Mouse (Mus musculus): ENCODE measurements around the gene Nav3. TPM values are rescaled to one million over a fixed set of nuclear protein-coding genes. Genes with fewer than 3 reads are reported as not detected.

Gene Nav3
- polyA plus RNA-seq, 1 experiment from 2014 or later = 10.7 TPM

DNA sequence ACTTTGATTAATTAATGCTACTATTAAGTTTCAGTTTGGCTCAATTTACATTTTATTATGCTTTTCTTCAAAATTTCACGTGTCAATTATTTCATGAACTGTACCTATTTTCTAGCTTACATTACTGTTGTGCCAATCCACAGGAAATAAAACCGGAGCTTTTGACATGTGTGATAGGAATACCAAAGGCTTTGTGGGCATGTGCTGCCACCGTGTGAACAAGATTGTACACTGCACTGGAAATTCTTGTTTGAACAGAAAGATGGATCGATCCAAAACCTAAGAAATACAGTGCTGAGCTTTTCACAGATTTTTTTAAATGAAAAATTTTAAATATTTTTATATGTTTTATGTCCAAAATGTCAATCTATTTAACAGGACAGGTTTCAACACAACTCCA is 591.3 kb downstream of the Nav3 start:
- peak; percentile 67 for DNase-seq (ENCODE audit: low spot score)
- no peak overlapping the region for H3K4me2 ChIP-seq (ENCODE audit: low read depth, low read length)
- no peaks in the 10 kb centered on the region for H3K36me3 ChIP-seq (ENCODE audit: control insufficient read depth, insufficient read depth, low read length)
- H3K27me3 ChIP-seq (replicated peaks; ENCODE audit: control insufficient read depth, insufficient read depth, low read length) = no peaks in the 10 kb centered on the region
- no peaks in the 10 kb centered on the region for H3K4me1 ChIP-seq (ENCODE audit: control insufficient read depth, insufficient read depth, low read length)
- H3K9me3 ChIP-seq (ENCODE audit: control insufficient read depth, low read length) = no peaks in the 10 kb centered on the region
- ATAC-seq (ENCODE audit: low read depth) = no peak
- no peak overlapping the region for H3K4me3 ChIP-seq (ENCODE audit: low read depth, low read length)
- 14% methylated on average over 4 of the region's 4 CpGs for WGBS
- H3K9ac ChIP-seq (ENCODE audit: low read depth, low read length) = no peak overlapping the region
- H3K27ac ChIP-seq (replicated peaks; ENCODE audit: low read depth, low read length) = no peak overlapping the region

GRCm38 (mm10) chr10:109861275-109861674 is 594.7 kb downstream of the Nav3 start:
- H3K9ac ChIP-seq (ENCODE audit: low read depth, low read length) = no peak overlapping the region
- no peaks in the 10 kb centered on the region for H3K27me3 ChIP-seq (replicated peaks; ENCODE audit: control insufficient read depth, insufficient read depth, low read length)
- H3K4me3 ChIP-seq (ENCODE audit: low read depth, low read length) = no peak overlapping the region
- H3K27ac ChIP-seq (replicated peaks; ENCODE audit: low read depth, low read length) = no peak overlapping the region
- 64% methylated on average over 2 of the region's 2 CpGs for WGBS
- H3K36me3 ChIP-seq (ENCODE audit: control insufficient read depth, insufficient read depth, low read length) = no peaks in the 10 kb centered on the region
- no peaks in the 10 kb centered on the region for H3K9me3 ChIP-seq (ENCODE audit: control insufficient read depth, low read length)
- DNase-seq (ENCODE audit: low spot score) = peak; percentile 48
- no peaks in the 10 kb centered on the region for H3K4me1 ChIP-seq (ENCODE audit: control insufficient read depth, insufficient read depth, low read length)
- no peak overlapping the region for H3K4me2 ChIP-seq (ENCODE audit: low read depth, low read length)
- no peak for ATAC-seq (ENCODE audit: low read depth)

- Histone ChIP-seq H3K4me2 (ENCODE audit: low read depth, low read length) (no peak overlapping the region), H3K9ac (ENCODE audit: low read depth, low read length) (no peak overlapping the region), H3K4me1 (ENCODE audit: control insufficient read depth, insufficient read depth, low read length) (no peaks in the 10 kb centered on the region), H3K4me3 (ENCODE audit: low read depth, low read length) (no peak overlapping the region), H3K27me3 (replicated peaks; ENCODE audit: control insufficient read depth, insufficient read depth, low read length) (no peaks in the 10 kb centered on the region), H3K9me3 (ENCODE audit: control insufficient read depth, low read length) (no peaks in the 10 kb centered on the region), H3K27ac (replicated peaks; ENCODE audit: low read depth, low read length) (no peak overlapping the region), H3K36me3 (ENCODE audit: control insufficient read depth, insufficient read depth, low read length) (no peaks in the 10 kb centered on the region)
- no peak for ATAC-seq (ENCODE audit: low read depth)
- 82% methylated on average over 2 of the region's 2 CpGs for WGBS
- DNase-seq (ENCODE audit: low spot score) = no peak
Observed at GRCm38 (mm10) chr10:109858568-109858967, 597.4 kb downstream of the Nav3 start.

DNA sequence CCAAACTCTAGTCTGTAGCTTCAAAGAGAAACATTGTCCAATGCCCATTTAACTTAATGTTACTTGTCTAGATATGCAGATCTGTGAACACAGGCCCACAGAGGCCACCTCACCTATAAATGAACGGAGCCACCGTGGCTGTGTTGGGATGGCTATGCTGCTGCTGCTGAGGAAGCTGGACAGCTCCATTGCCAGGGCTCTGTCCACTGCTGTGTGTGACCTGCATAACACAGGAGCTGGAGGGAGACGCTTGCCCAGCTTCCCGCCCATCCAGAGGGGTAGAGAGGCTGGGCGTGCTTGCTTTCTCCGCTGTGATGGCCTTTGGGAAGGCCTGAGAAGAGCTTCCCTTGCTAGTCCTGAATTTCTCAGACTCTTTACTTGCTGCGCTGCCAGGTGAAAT is 603.6 kb downstream of the Nav3 start:
- H3K27me3 ChIP-seq (replicated peaks; ENCODE audit: control insufficient read depth, insufficient read depth, low read length) = no peaks in the 10 kb centered on the region
- ATAC-seq (ENCODE audit: low read depth) = no peak

DNA sequence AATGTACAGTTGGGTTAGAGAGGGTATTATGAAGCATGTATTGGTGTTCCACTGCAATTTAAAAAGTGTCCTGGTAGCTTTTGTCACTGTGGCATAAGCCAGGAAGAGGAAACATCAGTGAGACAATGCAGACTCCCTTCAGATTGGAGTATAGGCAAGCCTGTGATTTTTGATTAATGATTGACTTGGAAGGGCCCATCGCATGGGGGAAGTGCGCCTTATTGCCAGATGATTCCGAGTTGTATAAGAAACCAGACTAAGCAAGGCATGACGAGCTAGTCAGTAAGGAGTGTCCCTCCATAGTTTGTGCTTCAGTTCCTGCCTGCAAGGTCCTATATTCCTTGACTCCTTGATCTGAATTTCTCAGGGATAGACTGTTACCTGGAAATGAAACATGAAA is 608.4 kb downstream of the Nav3 start:
- no peak for ATAC-seq (ENCODE audit: low read depth)
- no peaks in the 10 kb centered on the region for H3K9me3 ChIP-seq (ENCODE audit: control insufficient read depth, low read length)
- H3K27me3 ChIP-seq (replicated peaks; ENCODE audit: control insufficient read depth, insufficient read depth, low read length) = no peaks in the 10 kb centered on the region
- no peak overlapping the region for H3K27ac ChIP-seq (replicated peaks; ENCODE audit: low read depth, low read length)
- 87% methylated on average over 4 of the region's 4 CpGs for WGBS
- no peak for DNase-seq (ENCODE audit: low spot score)
- no peaks in the 10 kb centered on the region for H3K36me3 ChIP-seq (ENCODE audit: control insufficient read depth, insufficient read depth, low read length)
- no peak overlapping the region for H3K4me3 ChIP-seq (ENCODE audit: low read depth, low read length)
- no peaks in the 10 kb centered on the region for H3K4me1 ChIP-seq (ENCODE audit: control insufficient read depth, insufficient read depth, low read length)
- H3K4me2 ChIP-seq (ENCODE audit: low read depth, low read length) = no peak overlapping the region
- no peak overlapping the region for H3K9ac ChIP-seq (ENCODE audit: low read depth, low read length)

More for the DNA sequence above, 603.6 kb downstream of the Nav3 start:
- H3K9ac ChIP-seq (ENCODE audit: low read depth, low read length) = no peak overlapping the region
- no peak overlapping the region for H3K27ac ChIP-seq (replicated peaks; ENCODE audit: low read depth, low read length)
- no peaks in the 10 kb centered on the region for H3K9me3 ChIP-seq (ENCODE audit: control insufficient read depth, low read length)
- H3K4me2 ChIP-seq (ENCODE audit: low read depth, low read length) = no peak overlapping the region
- 34% methylated on average over 7 of the region's 7 CpGs for WGBS
- no peaks in the 10 kb centered on the region for H3K36me3 ChIP-seq (ENCODE audit: control insufficient read depth, insufficient read depth, low read length)
- DNase-seq (ENCODE audit: low spot score) = peak; percentile 26
- H3K4me1 ChIP-seq (ENCODE audit: control insufficient read depth, insufficient read depth, low read length) = no peaks in the 10 kb centered on the region
- H3K4me3 ChIP-seq (ENCODE audit: low read depth, low read length) = no peak overlapping the region

DNA sequence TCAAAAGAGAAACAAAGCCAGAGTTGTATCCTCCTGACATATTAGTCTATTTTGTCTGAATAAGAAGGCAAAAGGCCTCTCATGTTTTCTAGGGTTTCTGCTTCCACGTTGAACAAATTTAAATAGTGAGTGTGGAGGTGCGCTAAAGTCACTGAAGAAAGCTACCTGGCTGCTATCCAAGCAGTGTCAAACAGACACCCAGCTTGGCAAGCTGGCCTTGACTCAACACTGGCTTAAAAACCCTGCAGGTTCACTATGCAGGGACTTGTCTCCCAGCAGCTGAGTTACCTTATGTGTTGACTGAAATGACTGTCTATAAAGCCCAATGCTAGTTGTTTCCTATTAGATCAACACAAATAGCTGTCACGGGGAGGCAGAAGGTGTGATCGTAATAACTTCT is 612.3 kb downstream of the Nav3 start:
- 65% methylated on average over 4 of the region's 4 CpGs for WGBS
- Histone ChIP-seq H3K27me3 (replicated peaks; ENCODE audit: control insufficient read depth, insufficient read depth, low read length) (no peaks in the 10 kb centered on the region), H3K36me3 (ENCODE audit: control insufficient read depth, insufficient read depth, low read length) (no peaks in the 10 kb centered on the region), H3K9me3 (ENCODE audit: control insufficient read depth, low read length) (no peaks in the 10 kb centered on the region), H3K27ac (replicated peaks; ENCODE audit: low read depth, low read length) (no peak overlapping the region), H3K9ac (ENCODE audit: low read depth, low read length) (no peak overlapping the region), H3K4me3 (ENCODE audit: low read depth, low read length) (no peak overlapping the region), H3K4me1 (ENCODE audit: control insufficient read depth, insufficient read depth, low read length) (no peaks in the 10 kb centered on the region), H3K4me2 (ENCODE audit: low read depth, low read length) (no peak overlapping the region)
- DNase-seq (ENCODE audit: low spot score) (peak; percentile 65), ATAC-seq (ENCODE audit: low read depth) (peak; percentile 15; the same call in 1 of the 2 replicates)

DNA sequence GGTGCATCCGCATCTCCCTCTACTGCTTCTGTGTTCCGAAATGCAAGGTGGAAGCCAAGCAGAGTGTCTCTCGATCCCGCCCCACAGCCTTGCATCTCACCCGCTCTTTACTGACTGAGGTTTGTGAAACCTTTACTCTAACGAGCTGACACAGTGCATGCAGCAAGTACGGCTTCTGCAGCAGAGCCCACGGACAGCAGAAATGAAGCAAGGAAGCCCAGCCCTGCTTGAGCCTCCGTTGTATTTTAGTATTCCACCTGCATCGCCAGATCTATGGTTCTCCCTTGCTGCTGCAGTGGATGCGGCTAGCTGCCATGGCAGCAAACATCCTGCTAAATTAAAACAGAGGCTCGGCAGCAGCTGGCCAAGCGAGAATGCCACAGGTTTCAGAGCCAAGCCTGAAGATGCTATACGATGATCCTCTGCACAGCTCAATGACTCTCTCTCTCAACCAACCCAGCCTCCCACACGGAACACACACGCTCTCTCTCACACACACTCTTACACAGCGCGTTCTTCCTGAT is 623.2 kb downstream of the Nav3 start:
- ATAC-seq (ENCODE audit: low read depth) (peak; percentile 57; the same call in 1 of the 2 replicates), DNase-seq (ENCODE audit: low spot score) (peak; percentile 30)
- no peak overlapping the region for H3K9ac ChIP-seq (ENCODE audit: low read depth, low read length)
- peak overlapping the region; percentile 47 for H3K4me2 ChIP-seq (ENCODE audit: low read depth, low read length)
- H3K27me3 ChIP-seq (replicated peaks; ENCODE audit: control insufficient read depth, insufficient read depth, low read length) = 0 out of 2 replicates have a peak, but pooled peaks cover 3% of the 10 kb centered on the region
- peak overlapping the region; percentile 21 for H3K4me3 ChIP-seq (ENCODE audit: low read depth, low read length)
- H3K9me3 ChIP-seq (ENCODE audit: control insufficient read depth, low read length) = no peaks in the 10 kb centered on the region
- no peaks in the 10 kb centered on the region for H3K36me3 ChIP-seq (ENCODE audit: control insufficient read depth, insufficient read depth, low read length)
- H3K4me1 ChIP-seq (ENCODE audit: control insufficient read depth, insufficient read depth, low read length) = peaks cover 5% of the 10 kb centered on the region; the same call in 1 of the 2 replicates
- no peak overlapping the region for H3K27ac ChIP-seq (replicated peaks; ENCODE audit: low read depth, low read length)
- WGBS = 26% methylated on average over 18 of the region's 18 CpGs

DNA sequence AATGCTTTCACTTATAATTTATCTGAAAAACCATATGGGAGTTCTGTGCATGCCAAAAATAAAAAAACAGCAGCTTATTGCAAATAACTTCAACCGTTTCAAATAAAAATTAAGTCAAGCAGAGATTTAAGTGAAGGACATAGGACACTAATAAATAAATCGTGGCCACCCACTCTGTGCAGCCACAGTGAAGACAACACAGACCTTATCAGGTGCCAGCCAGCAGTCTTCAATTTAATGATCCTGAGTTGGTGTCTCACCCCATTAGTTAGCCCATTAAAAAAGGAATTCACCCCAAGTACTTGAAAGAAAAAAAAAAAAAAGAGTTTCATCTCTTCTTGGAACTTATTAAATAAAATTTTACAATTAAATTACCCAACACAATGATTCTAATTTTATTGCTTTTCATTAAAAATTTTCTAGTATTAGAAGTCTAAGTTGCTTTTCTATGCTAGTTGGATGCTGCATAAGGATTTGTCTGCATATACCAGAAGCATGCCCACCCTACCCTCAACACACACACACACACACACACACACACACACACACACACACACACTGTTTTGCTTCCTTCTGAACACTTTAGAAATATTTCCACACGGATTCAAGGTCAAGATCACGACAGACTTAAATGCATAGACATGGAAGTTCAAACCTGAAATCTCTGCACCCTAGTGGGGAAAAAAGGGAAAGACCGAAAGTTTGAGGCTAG is 649.1 kb downstream of the Nav3 start:
- no peaks in the 10 kb centered on the region for H3K9me3 ChIP-seq (ENCODE audit: control insufficient read depth, low read length)
- no peak overlapping the region for H3K4me3 ChIP-seq (ENCODE audit: low read depth, low read length)
- no peaks in the 10 kb centered on the region for H3K27me3 ChIP-seq (replicated peaks; ENCODE audit: control insufficient read depth, insufficient read depth, low read length)
- H3K36me3 ChIP-seq (ENCODE audit: control insufficient read depth, insufficient read depth, low read length) = no peaks in the 10 kb centered on the region
- no peak for DNase-seq (ENCODE audit: low spot score)
- no peak overlapping the region for H3K27ac ChIP-seq (replicated peaks; ENCODE audit: low read depth, low read length)
- no peaks in the 10 kb centered on the region for H3K4me1 ChIP-seq (ENCODE audit: control insufficient read depth, insufficient read depth, low read length)
- ATAC-seq (ENCODE audit: low read depth) = no peak
- H3K9ac ChIP-seq (ENCODE audit: low read depth, low read length) = no peak overlapping the region
- 69% methylated on average over 5 of the region's 5 CpGs for WGBS
- H3K4me2 ChIP-seq (ENCODE audit: low read depth, low read length) = no peak overlapping the region

- H3K4me3 ChIP-seq (ENCODE audit: low read depth, low read length) = no peak overlapping the region
- ATAC-seq (ENCODE audit: low read depth) (no peak), DNase-seq (ENCODE audit: low spot score) (no peak)
- H3K27ac ChIP-seq (replicated peaks; ENCODE audit: low read depth, low read length) = no peak overlapping the region
- no peak overlapping the region for H3K9ac ChIP-seq (ENCODE audit: low read depth, low read length)
- no peak overlapping the region for H3K4me2 ChIP-seq (ENCODE audit: low read depth, low read length)
- H3K9me3 ChIP-seq (ENCODE audit: control insufficient read depth, low read length) = no peaks in the 10 kb centered on the region
- H3K4me1 ChIP-seq (ENCODE audit: control insufficient read depth, insufficient read depth, low read length) = no peaks in the 10 kb centered on the region
- H3K36me3 ChIP-seq (ENCODE audit: control insufficient read depth, insufficient read depth, low read length) = no peaks in the 10 kb centered on the region
- no peaks in the 10 kb centered on the region for H3K27me3 ChIP-seq (replicated peaks; ENCODE audit: control insufficient read depth, insufficient read depth, low read length)
Observed at GRCm38 (mm10) chr10:109803441-109803840, 652.6 kb downstream of the Nav3 start.

Data from embryonic facial prominence, embryonic 14.5 days (tissue).